Mouse (Mus musculus) heart, postnatal 0 days (tissue): ENCODE results near the gene Calm1. TPM values are rescaled to one million over a fixed set of nuclear protein-coding genes. Genes with fewer than 3 reads are reported as not detected.

Experiments
- ATAC-seq: fragments of 200-750 bp; cut with Nextera tagmentation; 2 replicates; pipeline ENCODE4 v1.8.0; 2017; ENCODE audit warnings: low read depth, moderate number of reproducible peaks, moderate library complexity; ENCODE audit not compliant: insufficient read depth
- DNase-seq: peaks from one replicate; pipeline ENCODE4 v3.0.0-alpha.2; 2016; ENCODE audit warnings: low spot score
- H3K27ac ChIP-seq: fragments of 300-500 bp; sonication (generic); 2 replicates; pipeline ENCODE4 v1.5.1; 2014; ENCODE audit warnings: low read depth, mild to moderate bottlenecking
- H3K27me3 ChIP-seq: fragments of 300-500 bp; sonication (generic); 2 replicates; pipeline ENCODE4 v1.6.1; 2014; ENCODE audit warnings: low read length, mixed read lengths; ENCODE audit not compliant: control insufficient read depth, insufficient read depth
- H3K36me3 ChIP-seq: fragments of 300-500 bp; sonication (generic); replicated peaks from 2 replicates; pipeline ENCODE4 v1.6.1; 2014; ENCODE audit warnings: low read length, mixed read lengths; ENCODE audit not compliant: control insufficient read depth, insufficient read depth
- H3K4me1 ChIP-seq: fragments of 300-500 bp; sonication (generic); 2 replicates; pipeline ENCODE4 v1.6.1; 2014; ENCODE audit warnings: antibody characterized with exemption; ENCODE audit not compliant: control insufficient read depth, insufficient read depth
- H3K4me2 ChIP-seq: fragments of 300-500 bp; sonication (generic); 2 replicates; pipeline ENCODE4 v1.6.1; 2014; ENCODE audit warnings: low read depth, mild to moderate bottlenecking, low read length, moderate library complexity
- H3K4me3 ChIP-seq: fragments of 300-500 bp; sonication (generic); 2 replicates; pipeline ENCODE4 v1.5.1; 2014; ENCODE audit warnings: low read depth, low read length
- H3K9ac ChIP-seq: fragments of 300-500 bp; sonication (generic); replicated peaks from 2 replicates; pipeline ENCODE4 v1.6.1; 2014; ENCODE audit warnings: low read depth, low read length, mixed read lengths
- H3K9me3 ChIP-seq: fragments of 300-500 bp; sonication (generic); replicated peaks from 2 replicates; pipeline ENCODE4 v1.6.1; 2016; ENCODE audit warnings: low read length; ENCODE audit not compliant: control insufficient read depth
- CTCF ChIP-seq: IDR thresholded peaks from 2 replicates; pipeline ENCODE4 v1.5.1; 2016; ENCODE audit warnings: antibody characterized with exemption, control low read depth, low read depth
- EP300 ChIP-seq: IDR thresholded peaks from 2 replicates; pipeline ENCODE4 v1.6.1; 2016; ENCODE audit warnings: antibody characterized with exemption, low read depth
- WGBS: fragments of 180-500 bp; shearing (Covaris S2); extraction: QIAGEN DNeasy Blood & Tissue Kit; methylation state at CpG from one replicate; pipeline ENCODE4 v1.1.7; 2014; 5-methylcytosine and 5-hydroxymethylcytosine counted together
- polyA plus RNA-seq: library from polyadenylated mRNA; unstranded; fragments of >200 nt; fragmentation: Nextera tagmentation; extraction: Ambion mirVana; gene quantifications from 2 replicates; pipeline ENCODE4 v1.2.1, GENCODE M21; 2015
- total RNA-seq: library from RNA; depleted of rRNA; stranded (reverse); fragments of >200 nt; gene quantifications from 2 replicates; pipeline ENCODE4 v1.2.3, GENCODE M21; 2014; ENCODE audit warnings: low replicate concordance

Gene Calm1
- total and polyA plus RNA-seq, 2 experiments from 2014 or later: 375 to 771 TPM

GRCm38 (mm10) chr12:100220012-100220411 is 20.8 kb downstream of the Calm1 start:
- ATAC-seq: no peak
- no peak overlapping the region for H3K4me2 ChIP-seq
- H3K27ac ChIP-seq: no peak overlapping the region
- 58% methylated on average over 4 of the region's 4 CpGs for whole genome bisulfite sequencing
- DNase-seq: no peak
- no peaks in the 10 kb centered on the region for H3K9me3 ChIP-seq
- H3K4me1 ChIP-seq: 0 out of 2 replicates have a peak, but pooled peaks cover 5% of the 10 kb centered on the region
- H3K36me3 ChIP-seq: no peaks in the 10 kb centered on the region
- no peaks in the 10 kb centered on the region for H3K27me3 ChIP-seq
- H3K9ac ChIP-seq: no peak overlapping the region
- no peak overlapping the region for H3K4me3 ChIP-seq
- TF ChIP-seq CTCF (no peak), EP300 (no peak)

GRCm38 (mm10) chr12:100221608-100222321 is 22.5 kb downstream of the Calm1 start:
- Histone ChIP-seq H3K9ac (no peak overlapping the region), H3K27me3 (no peaks in the 10 kb centered on the region), H3K4me3 (no peak overlapping the region), H3K36me3 (no peaks in the 10 kb centered on the region), H3K4me2 (no peak overlapping the region), H3K4me1 (0 out of 2 replicates have a peak, but pooled peaks cover 5% of the 10 kb centered on the region), H3K27ac (no peak overlapping the region), H3K9me3 (no peaks in the 10 kb centered on the region)
- TF ChIP-seq CTCF (no peak), EP300 (no peak)
- DNase-seq: no peak
- no peak for ATAC-seq
- 44% methylated on average over 11 of the region's 11 CpGs for WGBS

GRCm38 (mm10) chr12:100222322-100222993 is 23.2 kb downstream of the Calm1 start:
- no peak for TF ChIP-seq EP300
- no peak for TF ChIP-seq CTCF
- no peak for ATAC-seq
- WGBS: 88% methylated on average over 13 of the region's 13 CpGs

GRCm38 (mm10) chr12:100223531-100223930 is 24.3 kb downstream of the Calm1 start:
- no peak overlapping the region for H3K4me3 ChIP-seq
- ATAC-seq (peak; percentile 24; the same call in 1 of the 2 replicates), DNase-seq (no peak)
- H3K27ac ChIP-seq: peak overlapping the region; percentile 53
- no peaks in the 10 kb centered on the region for H3K36me3 ChIP-seq
- no peaks in the 10 kb centered on the region for H3K9me3 ChIP-seq
- TF ChIP-seq CTCF (no peak), EP300 (peak; percentile 63; the same call in 1 of the 2 replicates)
- H3K27me3 ChIP-seq: no peaks in the 10 kb centered on the region
- H3K4me1 ChIP-seq: 0 out of 2 replicates have a peak, but pooled peaks cover 5% of the 10 kb centered on the region
- no peak overlapping the region for H3K4me2 ChIP-seq
- WGBS: 62% methylated on average over 8 of the region's 8 CpGs
- H3K9ac ChIP-seq: no peak overlapping the region

More at GRCm38 (mm10) chr12:100222322-100222993, 23.2 kb downstream of the Calm1 start:
- Histone ChIP-seq H3K4me3 (no peak overlapping the region), H3K4me2 (no peak overlapping the region), H3K36me3 (no peaks in the 10 kb centered on the region), H3K9ac (no peak overlapping the region), H3K27me3 (no peaks in the 10 kb centered on the region), H3K27ac (no peak overlapping the region), H3K9me3 (no peaks in the 10 kb centered on the region), H3K4me1 (0 out of 2 replicates have a peak, but pooled peaks cover 5% of the 10 kb centered on the region)
- no peak for DNase-seq

GRCm38 (mm10) chr12:100225196-100225595 is 26.0 kb downstream of the Calm1 start:
- 60% methylated on average over 4 of the region's 4 CpGs for WGBS
- no peaks in the 10 kb centered on the region for H3K36me3 ChIP-seq
- no peak overlapping the region for H3K4me3 ChIP-seq
- TF ChIP-seq CTCF (no peak), EP300 (no peak)
- no peaks in the 10 kb centered on the region for H3K27me3 ChIP-seq
- no peaks in the 10 kb centered on the region for H3K9me3 ChIP-seq
- ATAC-seq (no peak), DNase-seq (no peak)
- H3K9ac ChIP-seq: no peak overlapping the region
- H3K27ac ChIP-seq: no peak overlapping the region
- no peak overlapping the region for H3K4me2 ChIP-seq
- 0 out of 2 replicates have a peak, but pooled peaks cover 5% of the 10 kb centered on the region for H3K4me1 ChIP-seq
